In genomic region chr16:32667552-32667872, GRCm38 (mm10) we compare ENCODE assay signal across 11 mouse cellular contexts. TPM values are rescaled to one million over a fixed set of nuclear protein-coding genes. Genes with fewer than 3 reads are reported as not detected.
DNase-seq lines count a peak whose midpoint lies in the region; ATAC-seq and TF ChIP-seq lines count a peak whose summit lies in the region.
"Had no signal": no experiment of that assay in that cellular context is flagged by ENCODE, and none has a peak within 500 bp of the region (broad histone marks: within the 10 kb centered on the region; RNA-seq: fewer than 3 reads in every experiment).

No protein-coding gene starts in this region.

- no peak overlapping the region for H3K27ac ChIP-seq in forebrain, embryonic 13.5 days
- no peak overlapping the region for H3K27ac ChIP-seq in forebrain, postnatal 0 days (ENCODE audit: low read depth, low read length)
- H3K27ac ChIP-seq in liver, adult 2 months (replicated peaks; ENCODE audit: insufficient read depth, low read depth, low read length), result peak overlapping the region; percentile 93
- H3K27ac ChIP-seq in embryonic facial prominence, embryonic 13.5 days, result peak overlapping the region; percentile 3; the same call in 1 of the 2 replicates
- H3K27ac ChIP-seq in liver, embryonic 15.5 days (replicated peaks), result peak overlapping the region; percentile 95
- H3K27ac ChIP-seq: midbrain, embryonic 12.5 days had no signal

- H3K9ac ChIP-seq in forebrain, embryonic 13.5 days, result peak overlapping the region; percentile 26; the same call in 1 of the 2 replicates
- no peak overlapping the region for H3K9ac ChIP-seq in forebrain, postnatal 0 days
- H3K9ac ChIP-seq in liver, adult 2 months (ENCODE audit: low read depth, low read length), result no peak overlapping the region
- no peak overlapping the region for H3K9ac ChIP-seq in embryonic facial prominence, embryonic 13.5 days
- peak overlapping the region; percentile 19; the same call in 1 of the 2 replicates for H3K9ac ChIP-seq in liver, embryonic 15.5 days
- H3K9ac ChIP-seq: intestine, embryonic 15.5 days; midbrain, embryonic 12.5 days had no signal

- no peak for TF ChIP-seq CTCF in forebrain, postnatal 0 days (IDR thresholded peaks at IDR 0.05; ENCODE audit: low read depth)
- TF ChIP-seq CTCF in liver, adult 2 months (IDR thresholded peaks at IDR 0.05; ENCODE audit: low read depth, low read length), result no peak

- H3K4me3 ChIP-seq in forebrain, embryonic 13.5 days, result no peak overlapping the region
- H3K4me3 ChIP-seq in forebrain, postnatal 0 days (ENCODE audit: low read depth, low read length), result no peak overlapping the region
- no peak overlapping the region for H3K4me3 ChIP-seq in liver, adult 2 months (ENCODE audit: insufficient read depth, low read depth, low read length)
- no peak overlapping the region for H3K4me3 ChIP-seq in embryonic facial prominence, embryonic 13.5 days
- H3K4me3 ChIP-seq in liver, embryonic 15.5 days (replicated peaks), result no peak overlapping the region
- H3K4me3 ChIP-seq: intestine, embryonic 15.5 days; midbrain, embryonic 12.5 days had no signal

- peaks cover 54% of the 10 kb centered on the region for H3K36me3 ChIP-seq in forebrain, embryonic 13.5 days (ENCODE audit: poor library complexity, severe bottlenecking)
- peaks cover 35% of the 10 kb centered on the region for H3K36me3 ChIP-seq in forebrain, postnatal 0 days (ENCODE audit: insufficient read depth)
- no peaks in the 10 kb centered on the region for H3K36me3 ChIP-seq in liver, adult 2 months (ENCODE audit: control insufficient read depth, insufficient read depth, low read length)
- peaks cover 58% of the 10 kb centered on the region for H3K36me3 ChIP-seq in embryonic facial prominence, embryonic 13.5 days
- H3K36me3 ChIP-seq in liver, embryonic 15.5 days (replicated peaks), result peaks cover 18% of the 10 kb centered on the region

- H3K9me3 ChIP-seq in forebrain, embryonic 13.5 days (replicated peaks), result no peaks in the 10 kb centered on the region
- H3K9me3 ChIP-seq in forebrain, postnatal 0 days (ENCODE audit: low read length), result no peaks in the 10 kb centered on the region
- H3K9me3 ChIP-seq in embryonic facial prominence, embryonic 13.5 days, result no peaks in the 10 kb centered on the region
- H3K9me3 ChIP-seq in liver, embryonic 15.5 days (replicated peaks), result no peaks in the 10 kb centered on the region
- H3K9me3 ChIP-seq: intestine, embryonic 15.5 days; midbrain, embryonic 12.5 days had no signal

- WGBS in forebrain, embryonic 13.5 days, result 86% methylated on average over 3 of the region's 3 CpGs
- 84% methylated on average over 3 of the region's 3 CpGs for WGBS in forebrain, postnatal 0 days
- 90% methylated on average over 3 of the region's 3 CpGs for WGBS in liver, adult 2 months
- 74% methylated on average over 3 of the region's 3 CpGs for WGBS in embryonic facial prominence, embryonic 13.5 days
- 63% methylated on average over 3 of the region's 3 CpGs for WGBS in liver, embryonic 15.5 days (ENCODE audit: insufficient replicate concordance)

- H3K4me2 ChIP-seq in forebrain, embryonic 13.5 days, result no peak overlapping the region
- no peak overlapping the region for H3K4me2 ChIP-seq in forebrain, postnatal 0 days (ENCODE audit: low read depth)
- no peak overlapping the region for H3K4me2 ChIP-seq in embryonic facial prominence, embryonic 13.5 days
- H3K4me2 ChIP-seq in liver, embryonic 15.5 days, result no peak overlapping the region
- H3K4me2 ChIP-seq: intestine, embryonic 15.5 days; midbrain, embryonic 12.5 days had no signal

- TF ChIP-seq POLR2A in liver, adult 2 months (IDR thresholded peaks at IDR 0.05; ENCODE audit: extremely low read depth, insufficient read depth, low read length), result no peak

- no peaks in the 10 kb centered on the region for H3K79me2 ChIP-seq in liver, adult 2 months (ENCODE audit: control insufficient read depth, insufficient read depth, low read length)

- no peaks in the 10 kb centered on the region for H3K27me3 ChIP-seq in forebrain, embryonic 13.5 days
- no peaks in the 10 kb centered on the region for H3K27me3 ChIP-seq in forebrain, postnatal 0 days (ENCODE audit: insufficient read depth, low read length)
- no peaks in the 10 kb centered on the region for H3K27me3 ChIP-seq in liver, adult 2 months (ENCODE audit: control insufficient read depth, insufficient read depth, low read length)
- H3K27me3 ChIP-seq in embryonic facial prominence, embryonic 13.5 days, result no peaks in the 10 kb centered on the region
- no peaks in the 10 kb centered on the region for H3K27me3 ChIP-seq in liver, embryonic 15.5 days
- H3K27me3 ChIP-seq: intestine, embryonic 15.5 days; midbrain, embryonic 12.5 days had no signal

- no peak for DNase-seq in forebrain, postnatal 0 days
- DNase-seq in liver, adult 2 months (ENCODE audit: extremely low read depth, low read depth, low spot score), result no peak
- DNase-seq in liver, result no peak
- no peak for DNase-seq in spleen, postnatal 10 days (ENCODE audit: low spot score in 2 of 2)
- DNase-seq in frontal cortex, postnatal 25 days (ENCODE audit: low spot score in 2 of 2), result no peak
- DNase-seq: cerebellum, adult 9-10 months had no signal

- peaks cover 47% of the 10 kb centered on the region for H3K4me1 ChIP-seq in forebrain, embryonic 13.5 days
- H3K4me1 ChIP-seq in forebrain, postnatal 0 days (ENCODE audit: insufficient read depth), result 0 out of 2 replicates have a peak, but pooled peaks cover 6% of the 10 kb centered on the region
- peaks cover 27% of the 10 kb centered on the region for H3K4me1 ChIP-seq in liver, adult 2 months (ENCODE audit: control insufficient read depth, insufficient read depth, low read length)
- H3K4me1 ChIP-seq in embryonic facial prominence, embryonic 13.5 days, result peaks cover 18% of the 10 kb centered on the region
- H3K4me1 ChIP-seq in liver, embryonic 15.5 days (replicated peaks), result peaks cover 96% of the 10 kb centered on the region

- no peak for ATAC-seq in forebrain, embryonic 13.5 days
- no peak for ATAC-seq in forebrain, postnatal 0 days
- ATAC-seq in embryonic facial prominence, embryonic 13.5 days (ENCODE audit: insufficient number of reproducible peaks, insufficient read depth, low FRiP score, low TSS enrichment, low read depth), result no peak
- ATAC-seq in liver, embryonic 15.5 days (ENCODE audit: insufficient read depth), result no peak
- ATAC-seq: intestine, embryonic 15.5 days had no signal

RNA-seq across cellular contexts. Expression of gene Tnk2, which starts 23.8 kb away (rescaled TPM):
- polyA plus RNA-seq in forebrain, embryonic 13.5 days (2015; fragmentation: Nextera tagmentation; extraction: Ambion mirVana), result 14.6 TPM in 2 replicates
- 48.4 and 55.3 TPM in 2 replicates for total RNA-seq in forebrain, postnatal 0 days (2014; rRNA removed)
- polyA plus RNA-seq in forebrain, postnatal 0 days (2015; fragmentation: Nextera tagmentation; extraction: Ambion mirVana), result 10.3 and 13.2 TPM in 2 replicates
- 1.9 and 4.9 TPM in 2 replicates for total RNA-seq in liver, adult 2 months (2014; rRNA removed)
- 33.4 and 35.7 TPM in 2 replicates for polyA plus RNA-seq in liver, adult 2 months (2012; rRNA removed)
- polyA plus RNA-seq in embryonic facial prominence, embryonic 13.5 days (2015; fragmentation: Nextera tagmentation; extraction: Ambion mirVana), result 12.7 and 13.3 TPM in 2 replicates
- polyA plus RNA-seq in liver, embryonic 15.5 days (2015; fragmentation: Nextera tagmentation; extraction: Ambion mirVana), result 4.5 and 4.7 TPM in 2 replicates

RNA-seq across cellular contexts. Expression of gene Tfrc, which starts 58.8 kb away (rescaled TPM):
- 32.0 and 42.1 TPM in 2 replicates for polyA plus RNA-seq in forebrain, embryonic 13.5 days (2015; fragmentation: Nextera tagmentation; extraction: Ambion mirVana)
- 70.3 and 112 TPM in 2 replicates for total RNA-seq in forebrain, postnatal 0 days (2014; rRNA removed)
- polyA plus RNA-seq in forebrain, postnatal 0 days (2015; fragmentation: Nextera tagmentation; extraction: Ambion mirVana), result 34.8 and 35.3 TPM in 2 replicates
- 16.0 and 36.5 TPM in 2 replicates for total RNA-seq in liver, adult 2 months (2014; rRNA removed)
- 3.9 and 4.4 TPM in 2 replicates for polyA plus RNA-seq in liver, adult 2 months (2012; rRNA removed)
- polyA plus RNA-seq in embryonic facial prominence, embryonic 13.5 days (2015; fragmentation: Nextera tagmentation; extraction: Ambion mirVana), result 20.8 and 21.4 TPM in 2 replicates
- polyA plus RNA-seq in liver, embryonic 15.5 days (2015; fragmentation: Nextera tagmentation; extraction: Ambion mirVana), result 285 and 299 TPM in 2 replicates

Comparison
In these comparisons a context has a peak if more than half of its experiments do, and no peak if none do; other contexts are left out.
1. H3K9ac ChIP-seq: peak in forebrain, embryonic 13.5 days (single experiment) and liver, embryonic 15.5 days (single experiment); none in forebrain, postnatal 0 days (single experiment), liver, adult 2 months (single experiment) and embryonic facial prominence, embryonic 13.5 days (single experiment).
2. H3K27ac ChIP-seq: peak in liver, adult 2 months (single experiment), embryonic facial prominence, embryonic 13.5 days (single experiment) and liver, embryonic 15.5 days (single experiment); none in forebrain, embryonic 13.5 days (single experiment) and forebrain, postnatal 0 days (single experiment).